Mouse (Mus musculus) stomach, embryonic 14.5 days (tissue): Measurements from ENCODE around the gene Sar1b. TPM values are rescaled to one million over a fixed set of nuclear protein-coding genes. Genes with fewer than 3 reads are reported as not detected.
"Not testable (repeated sequence)": the region's sequence is repeated elsewhere in the genome, so short reads cannot be mapped to it uniquely, and the experiment has no call there.

ENCODE experiments used
- ATAC-seq: fragments of 200-750 bp; cut with Nextera tagmentation; 2 replicates; pipeline ENCODE4 v1.8.0; 2017; ENCODE audit warnings: low read depth, moderate TSS enrichment; ENCODE audit not compliant: insufficient number of reproducible peaks, insufficient read depth, low FRiP score
- H3K27ac ChIP-seq: fragments of 300-500 bp; sonication (generic); 2 replicates; pipeline ENCODE4 v1.5.1; 2014; ENCODE audit warnings: mild to moderate bottlenecking, low read length, moderate library complexity, mixed read lengths
- H3K27me3 ChIP-seq: fragments of 300-500 bp; sonication (generic); 2 replicates; pipeline ENCODE4 v1.6.1; 2014; ENCODE audit warnings: low read length, control low read depth, mixed read lengths; ENCODE audit not compliant: control insufficient read depth, insufficient read depth
- H3K36me3 ChIP-seq: fragments of 300-500 bp; sonication (generic); 2 replicates; pipeline ENCODE4 v1.6.1; 2014; ENCODE audit warnings: mild to moderate bottlenecking, control low read depth, low read length, moderate library complexity, mixed read lengths; ENCODE audit not compliant: control insufficient read depth, insufficient read depth
- H3K4me1 ChIP-seq: fragments of 300-500 bp; sonication (generic); 2 replicates; pipeline ENCODE4 v1.6.1; 2014; ENCODE audit warnings: low read length, control low read depth, mixed read lengths; ENCODE audit not compliant: control insufficient read depth, insufficient read depth
- H3K4me2 ChIP-seq: fragments of 300-500 bp; sonication (generic); replicated peaks from 2 replicates; pipeline ENCODE4 v1.6.1; 2014; ENCODE audit warnings: low read depth, low read length, control low read depth
- H3K4me3 ChIP-seq: fragments of 300-500 bp; sonication (generic); 2 replicates; pipeline ENCODE4 v1.5.1; 2014; ENCODE audit warnings: low read depth, low read length, control low read depth
- H3K9ac ChIP-seq: fragments of 300-500 bp; sonication (generic); replicated peaks from 2 replicates; pipeline ENCODE4 v1.6.1; 2014; ENCODE audit warnings: low read depth, mild to moderate bottlenecking, control low read depth, low read length, moderate library complexity, mixed read lengths
- H3K9me3 ChIP-seq: fragments of 300-500 bp; sonication (generic); 2 replicates; pipeline ENCODE4 v1.6.1; 2016; ENCODE audit warnings: low read depth, low read length, control low read depth; ENCODE audit not compliant: control insufficient read depth
- WGBS: fragments of 180-500 bp; shearing (Covaris S2); extraction: QIAGEN DNeasy Blood & Tissue Kit; methylation state at CpG from one replicate; pipeline ENCODE4 v1.1.7; 2014; 5-methylcytosine and 5-hydroxymethylcytosine counted together
- polyA plus RNA-seq: library from polyadenylated mRNA; unstranded; fragments of >200 nt; fragmentation: Nextera tagmentation; extraction: Ambion mirVana; gene quantifications from 2 replicates; pipeline ENCODE4 v1.2.1, GENCODE M21; 2014

The Sar1b gene
- polyA plus RNA-seq, 1 experiment from 2014 or later = 109 TPM

DNA sequence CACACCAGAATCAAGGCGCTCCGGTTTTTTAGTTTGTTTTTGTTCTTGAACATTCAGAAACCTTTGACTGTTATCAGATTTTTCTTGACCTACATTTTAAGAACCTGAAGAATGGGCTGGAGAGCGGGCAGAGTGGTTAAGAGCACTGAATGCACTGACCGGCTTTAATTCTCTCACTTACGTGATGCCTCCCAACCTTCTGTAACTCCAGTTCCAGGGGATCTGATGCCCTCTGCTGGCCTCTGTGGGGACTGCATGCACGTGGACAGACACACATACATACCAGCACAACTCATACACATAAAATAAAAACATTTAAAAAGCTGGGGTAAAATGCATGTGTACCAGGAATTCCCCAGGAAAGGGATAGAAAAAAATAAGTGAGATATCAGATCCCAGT, 22.4 kb downstream of the Sar1b start:
- no peaks in the 10 kb centered on the region for H3K9me3 ChIP-seq
- no peak overlapping the region for H3K4me2 ChIP-seq
- no peak overlapping the region for H3K27ac ChIP-seq
- no peak for ATAC-seq
- H3K4me1 ChIP-seq = no peaks in the 10 kb centered on the region
- no peak overlapping the region for H3K4me3 ChIP-seq
- WGBS = 94% methylated on average over 6 of the region's 6 CpGs
- H3K27me3 ChIP-seq = no peaks in the 10 kb centered on the region
- no peak overlapping the region for H3K9ac ChIP-seq
- peaks cover 49% of the 10 kb centered on the region for H3K36me3 ChIP-seq

DNA sequence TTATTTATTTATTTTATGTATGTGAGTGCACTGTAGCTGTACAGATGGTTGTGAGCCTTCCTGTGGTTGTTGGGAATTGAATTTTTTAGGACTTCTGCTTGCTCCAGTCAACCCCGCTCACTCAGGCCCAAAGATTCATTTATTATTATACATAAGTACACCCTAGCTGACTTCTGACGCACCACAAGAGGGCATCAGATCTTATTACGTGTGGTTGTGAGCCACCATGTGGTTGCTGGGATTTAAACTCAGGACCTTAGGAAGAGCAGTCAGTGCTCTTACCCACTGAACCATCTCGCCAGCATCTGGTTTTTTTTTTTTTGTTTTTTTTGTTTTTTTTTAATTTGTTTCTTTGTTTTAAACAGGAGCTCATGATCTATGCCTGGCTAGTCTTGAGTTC, 26.2 kb downstream of the Sar1b start:
- H3K4me1 ChIP-seq, H3K4me2 ChIP-seq, H3K27ac ChIP-seq, H3K4me3 ChIP-seq, H3K9me3 ChIP-seq, H3K27me3 ChIP-seq, H3K9ac ChIP-seq, ATAC-seq: not testable (repeated sequence)
- 83% methylated on average over 4 of the region's 4 CpGs for WGBS
- peaks cover 51% of the 10 kb centered on the region for H3K36me3 ChIP-seq

DNA sequence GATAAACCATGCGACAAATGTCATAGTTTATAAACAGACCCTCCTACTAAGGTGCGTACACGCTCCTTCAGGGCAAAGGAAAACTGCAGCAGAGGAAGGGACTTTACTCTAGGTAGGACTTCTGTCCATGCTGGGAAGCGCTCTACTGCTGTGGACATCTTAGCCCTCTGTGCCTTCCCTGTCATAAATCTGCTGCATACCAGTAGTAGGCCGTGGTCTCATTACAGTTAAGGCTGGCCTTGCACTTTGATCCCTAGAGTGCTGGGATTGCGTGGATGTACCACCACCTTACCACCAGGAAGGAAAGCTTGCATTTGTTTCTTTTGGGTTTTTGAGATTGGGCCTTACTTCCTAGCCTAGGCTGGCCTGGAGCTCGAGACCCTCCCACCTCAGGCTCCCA, 27.2 kb downstream of the Sar1b start:
- Histone ChIP-seq H3K36me3 (peaks cover 48% of the 10 kb centered on the region), H3K4me2 (no peak overlapping the region), H3K9me3 (no peaks in the 10 kb centered on the region), H3K4me1 (no peaks in the 10 kb centered on the region), H3K27me3 (no peaks in the 10 kb centered on the region), H3K4me3 (no peak overlapping the region), H3K9ac (no peak overlapping the region), H3K27ac (no peak overlapping the region)
- ATAC-seq = no peak
- 93% methylated on average over 7 of the region's 7 CpGs for WGBS

GRCm38 (mm10) chr11:51796272-51796671, 32.8 kb downstream of the Sar1b start:
- Histone ChIP-seq H3K9ac (no peak overlapping the region), H3K27ac (no peak overlapping the region), H3K27me3 (no peaks in the 10 kb centered on the region), H3K36me3 (peaks cover 11% of the 10 kb centered on the region), H3K9me3 (no peaks in the 10 kb centered on the region), H3K4me1 (no peaks in the 10 kb centered on the region), H3K4me3 (no peak overlapping the region), H3K4me2 (no peak overlapping the region)
- 76% methylated on average over 4 of the region's 4 CpGs for WGBS
- ATAC-seq = no peak

- Histone ChIP-seq H3K4me3 (no peak overlapping the region), H3K9ac (no peak overlapping the region), H3K27ac (no peak overlapping the region), H3K36me3 (no peaks in the 10 kb centered on the region), H3K9me3 (no peaks in the 10 kb centered on the region), H3K4me1 (peaks cover 3% of the 10 kb centered on the region; the same call in 1 of the 2 replicates), H3K4me2 (no peak overlapping the region), H3K27me3 (no peaks in the 10 kb centered on the region)
- WGBS = 27% methylated on average over 7 of the region's 8 CpGs
- no peak for ATAC-seq
These were observed 37.3 kb downstream of the Sar1b start for GRCm38 (mm10) chr11:51800634-51801325.

DNA sequence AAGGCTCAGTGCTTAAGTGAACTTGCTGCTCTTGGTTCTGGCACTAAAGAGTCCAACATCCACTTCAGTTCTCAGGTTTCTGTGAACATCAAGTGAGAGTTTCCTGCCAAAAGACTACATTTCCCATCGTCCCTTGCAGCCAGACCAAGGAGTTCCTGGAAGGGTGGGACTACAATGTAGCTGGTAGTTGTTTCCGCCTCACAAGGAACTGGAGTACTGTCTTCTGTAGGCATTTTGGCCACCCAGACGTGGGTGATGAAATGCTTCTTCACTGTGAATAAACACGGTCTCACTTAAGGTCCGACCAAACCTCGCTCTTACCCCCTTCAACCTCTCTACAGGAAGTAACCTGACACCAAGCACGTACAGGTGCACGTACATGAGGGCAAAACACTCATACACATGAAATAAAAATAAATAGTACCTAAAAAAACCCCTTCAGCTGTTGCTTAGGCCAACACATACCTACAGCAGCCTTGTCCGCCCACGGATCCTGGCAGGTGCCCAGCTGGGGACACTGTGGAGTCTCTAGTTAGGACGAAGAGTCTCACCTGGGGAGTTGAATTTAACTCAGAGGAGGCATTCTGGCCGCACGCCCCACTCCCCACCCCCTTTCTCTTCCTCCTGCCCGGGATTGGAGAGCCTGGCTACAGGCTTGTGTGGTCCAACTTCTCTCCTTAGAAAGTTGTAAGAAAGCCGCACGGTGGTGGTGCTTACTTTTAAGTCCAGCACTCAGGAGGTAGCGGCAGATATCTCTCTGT, 41.9 kb downstream of the Sar1b start:
- Histone ChIP-seq H3K4me3 (peak overlapping the region; percentile 38), H3K27ac (peak overlapping the region; percentile 50), H3K9me3 (no peaks in the 10 kb centered on the region), H3K4me2 (peak overlapping the region; percentile 57), H3K9ac (no peak overlapping the region), H3K4me1 (peaks cover 3% of the 10 kb centered on the region; the same call in 1 of the 2 replicates), H3K27me3 (no peaks in the 10 kb centered on the region), H3K36me3 (no peaks in the 10 kb centered on the region)
- WGBS = 15% methylated on average over 17 of the region's 17 CpGs
- ATAC-seq = peak; percentile 70; the same call in 1 of the 2 replicates

DNA sequence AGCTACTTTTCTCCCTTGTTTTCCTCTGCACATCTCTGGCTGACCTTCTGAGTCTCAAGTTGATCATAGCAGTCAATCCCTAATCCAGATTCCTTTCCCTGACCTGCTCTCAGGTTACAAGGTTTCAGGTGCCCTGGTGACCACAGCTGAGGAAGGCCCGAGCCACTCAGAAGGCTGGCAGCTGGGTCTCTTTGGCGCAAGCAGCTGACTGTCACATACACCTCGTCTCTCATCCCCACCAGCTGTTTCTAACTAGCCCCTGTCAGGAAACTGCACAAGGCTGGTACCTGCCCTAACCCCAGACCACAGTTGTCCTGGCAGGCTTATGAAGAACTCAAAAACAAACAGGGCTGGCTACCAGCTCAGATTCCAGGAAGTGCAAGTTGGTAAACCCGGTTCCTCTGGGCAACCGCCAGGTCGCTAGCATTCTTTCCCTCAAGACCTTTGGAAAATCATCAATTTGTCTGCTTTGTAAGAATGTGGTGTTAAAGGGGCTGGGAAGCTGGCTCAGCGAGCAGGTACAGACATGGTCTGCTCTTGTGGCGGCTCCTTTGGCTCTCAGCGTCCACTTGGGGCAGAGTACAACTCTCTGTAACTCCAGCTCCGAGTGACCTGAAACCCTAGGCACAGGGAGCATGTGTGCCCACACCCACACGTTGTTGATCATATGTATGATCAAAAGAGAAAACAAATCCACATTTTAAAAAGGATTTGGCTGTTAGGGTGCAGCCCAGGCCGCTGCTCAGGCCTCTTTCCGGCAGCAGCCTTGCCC, 43.8 kb downstream of the Sar1b start:
- Histone ChIP-seq H3K9ac (no peak overlapping the region), H3K4me3 (no peak overlapping the region), H3K27ac (no peak overlapping the region; the same call in 1 of the 2 replicates), H3K9me3 (no peaks in the 10 kb centered on the region; the same call in 1 of the 2 replicates), H3K4me1 (peaks cover 3% of the 10 kb centered on the region; the same call in 1 of the 2 replicates), H3K4me2 (no peak overlapping the region), H3K36me3 (no peaks in the 10 kb centered on the region), H3K27me3 (no peaks in the 10 kb centered on the region)
- ATAC-seq = no peak
- WGBS = 37% methylated on average over 13 of the region's 13 CpGs

GRCm38 (mm10) chr11:51809632-51810224, 46.2 kb downstream of the Sar1b start:
- no peaks in the 10 kb centered on the region for H3K36me3 ChIP-seq
- WGBS = 62% methylated on average over 6 of the region's 6 CpGs
- no peak overlapping the region for H3K27ac ChIP-seq
- no peaks in the 10 kb centered on the region for H3K27me3 ChIP-seq
- H3K9me3 ChIP-seq = no peaks in the 10 kb centered on the region; the same call in 1 of the 2 replicates
- ATAC-seq = no peak
- no peak overlapping the region for H3K4me3 ChIP-seq
- peaks cover 3% of the 10 kb centered on the region; the same call in 1 of the 2 replicates for H3K4me1 ChIP-seq
- H3K9ac ChIP-seq = no peak overlapping the region
- H3K4me2 ChIP-seq = no peak overlapping the region
